Mouse (Mus musculus): Measurements from ENCODE around the gene Heca. TPM values are rescaled to one million over a fixed set of nuclear protein-coding genes. Genes with fewer than 3 reads are reported as not detected.
"Not testable (repeated sequence)": the region's sequence is repeated elsewhere in the genome, so short reads cannot be mapped to it uniquely, and the experiment has no call there.

Gene Heca
- polyA plus RNA-seq, 1 experiment from 2014 or later = 4.6 TPM

DNA sequence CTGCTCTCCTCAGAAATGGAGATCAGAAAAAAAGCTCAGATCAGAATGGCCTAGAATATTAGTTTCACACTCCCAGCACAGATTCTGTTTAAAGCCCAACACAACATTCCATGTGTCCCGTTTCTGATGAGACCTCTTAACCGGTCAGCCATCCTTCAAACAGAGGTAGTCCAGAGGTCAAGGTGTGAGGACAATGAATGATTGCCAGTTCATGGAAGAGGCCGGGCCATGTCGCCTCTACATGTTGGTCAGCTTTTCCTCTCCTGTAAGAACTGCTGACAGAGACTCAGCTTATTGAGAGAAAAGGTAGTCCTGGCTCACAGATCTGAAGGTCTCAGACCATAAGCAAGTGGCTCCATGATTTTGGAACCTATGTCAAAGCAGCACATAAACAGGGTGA is 118.7 kb downstream of the Heca start:
- WGBS = 68% methylated on average over 4 of the region's 4 CpGs
- H3K9me3 ChIP-seq = no peaks in the 10 kb centered on the region

DNA sequence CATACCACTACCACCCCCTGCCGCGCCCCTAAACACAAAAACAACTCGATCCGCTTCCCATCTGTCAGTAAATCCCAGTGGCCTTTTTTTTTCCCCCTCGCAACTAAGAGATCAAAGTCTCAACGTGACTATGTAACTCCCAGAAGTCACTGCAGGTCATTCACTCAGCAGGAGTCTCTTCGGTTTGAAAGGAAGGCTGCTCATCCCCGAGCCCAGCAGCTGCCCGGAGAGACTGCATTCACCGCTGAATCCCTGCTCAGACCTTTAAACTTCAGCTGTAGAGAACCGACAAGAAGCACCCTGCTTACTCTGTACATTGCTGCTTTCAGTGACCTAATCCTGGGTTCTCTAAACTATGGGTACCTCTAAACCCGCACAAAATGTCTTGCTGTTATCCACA is 120.5 kb downstream of the Heca start:
- H3K9ac ChIP-seq (replicated peaks) = no peak overlapping the region
- no peak for ATAC-seq (ENCODE audit: insufficient number of reproducible peaks, insufficient read depth, low FRiP score, low TSS enrichment, low read depth)
- no peak overlapping the region for H3K27ac ChIP-seq
- H3K4me3 ChIP-seq (replicated peaks) = peak overlapping the region; percentile 6
- no peaks in the 10 kb centered on the region for H3K27me3 ChIP-seq
- H3K9me3 ChIP-seq = no peaks in the 10 kb centered on the region
- H3K36me3 ChIP-seq = no peaks in the 10 kb centered on the region
- H3K4me1 ChIP-seq (replicated peaks) = peaks cover 7% of the 10 kb centered on the region
- 1% methylated on average over 12 of the region's 12 CpGs for WGBS
- peak overlapping the region; percentile 50 for H3K4me2 ChIP-seq

More for the DNA sequence above, 118.7 kb downstream of the Heca start:
- Histone ChIP-seq H3K4me1 (replicated peaks) (peaks cover 7% of the 10 kb centered on the region), H3K4me3 (replicated peaks) (no peak overlapping the region), H3K27me3 (no peaks in the 10 kb centered on the region), H3K9ac (replicated peaks) (no peak overlapping the region), H3K27ac (no peak overlapping the region), H3K4me2 (no peak overlapping the region), H3K36me3 (no peaks in the 10 kb centered on the region)
- ATAC-seq (ENCODE audit: insufficient number of reproducible peaks, insufficient read depth, low FRiP score, low TSS enrichment, low read depth) = no peak

- 92% methylated on average over 7 of the region's 7 CpGs for WGBS
- H3K4me2 ChIP-seq; H3K9me3 ChIP-seq; ATAC-seq (ENCODE audit: insufficient number of reproducible peaks, insufficient read depth, low FRiP score, low TSS enrichment, low read depth); H3K36me3 ChIP-seq; H3K9ac ChIP-seq (replicated peaks); H3K27ac ChIP-seq; H3K4me1 ChIP-seq (replicated peaks); H3K27me3 ChIP-seq; H3K4me3 ChIP-seq (replicated peaks): not testable (repeated sequence)
These were observed 127.4 kb downstream of the Heca start for GRCm38 (mm10) chr10:17820422-17820821.

Other genes with a start within 250 kb of the Heca start
- 51.9 and 56.7 TPM in 2 replicates for gene Cited2, start 224.8 kb downstream of the Heca start, polyA plus RNA-seq (2016; fragmentation: Nextera tagmentation; extraction: Ambion mirVana)
- 2.2 and 2.7 TPM in 2 replicates for gene Txlnb, start 151.8 kb downstream of the Heca start, polyA plus RNA-seq (2016; fragmentation: Nextera tagmentation; extraction: Ambion mirVana)
- gene Abracl, start 75.2 kb upstream of the Heca start, polyA plus RNA-seq (2016; fragmentation: Nextera tagmentation; extraction: Ambion mirVana) = 180 and 192 TPM in 2 replicates
- gene Reps1, start 107.8 kb upstream of the Heca start, polyA plus RNA-seq (2016; fragmentation: Nextera tagmentation; extraction: Ambion mirVana) = 21.3 and 38.1 TPM in 2 replicates

All from limb, embryonic 12.5 days (tissue).